Mouse (Mus musculus) liver, embryonic 12.5 days (tissue): Measurements from ENCODE around the gene C3. TPM values are rescaled to one million over a fixed set of nuclear protein-coding genes. Genes with fewer than 3 reads are reported as not detected.

Experiments
- ATAC-seq: fragments of 200-750 bp; cut with Nextera tagmentation; 2 replicates; pipeline ENCODE4 v1.8.0; 2017; ENCODE audit warnings: moderate number of reproducible peaks, mild to moderate bottlenecking, moderate library complexity
- H3K27ac ChIP-seq: fragments of 300-500 bp; sonication (generic); 2 replicates; pipeline ENCODE4 v1.5.1; 2016; ENCODE audit warnings: mild to moderate bottlenecking
- H3K27me3 ChIP-seq: fragments of 300-500 bp; sonication (generic); replicated peaks from 2 replicates; pipeline ENCODE4 v1.6.1; 2016; ENCODE audit warnings: mild to moderate bottlenecking, moderate library complexity
- H3K36me3 ChIP-seq: fragments of 300-500 bp; sonication (generic); 2 replicates; pipeline ENCODE4 v1.6.1; 2016; ENCODE audit warnings: mild to moderate bottlenecking, moderate library complexity
- H3K4me1 ChIP-seq: fragments of 300-500 bp; sonication (generic); 2 replicates; pipeline ENCODE4 v1.6.1; 2016
- H3K4me2 ChIP-seq: fragments of 300-500 bp; sonication (generic); 2 replicates; pipeline ENCODE4 v1.6.1; 2016; ENCODE audit warnings: mild to moderate bottlenecking, moderate library complexity
- H3K4me3 ChIP-seq: fragments of 300-500 bp; sonication (generic); 2 replicates; pipeline ENCODE4 v1.5.1; 2016; ENCODE audit warnings: mild to moderate bottlenecking, moderate library complexity
- H3K9ac ChIP-seq: fragments of 300-500 bp; sonication (generic); 2 replicates; pipeline ENCODE4 v1.6.1; 2016; ENCODE audit warnings: mild to moderate bottlenecking, moderate library complexity
- H3K9me3 ChIP-seq: fragments of 300-500 bp; sonication (generic); replicated peaks from 2 replicates; pipeline ENCODE4 v1.6.1; 2016; ENCODE audit warnings: mild to moderate bottlenecking, moderate library complexity
- WGBS: fragments of 180-500 bp; shearing (Covaris S2); methylation state at CpG from one replicate; pipeline ENCODE4 v1.1.7; 2016; ENCODE audit not compliant: insufficient replicate concordance; 5-methylcytosine and 5-hydroxymethylcytosine counted together
- polyA plus RNA-seq: library from polyadenylated mRNA; unstranded; fragments of >200 nt; fragmentation: Nextera tagmentation; extraction: Ambion mirVana; gene quantifications from 2 replicates; pipeline ENCODE4 v1.2.1, GENCODE M21; 2016

Gene C3
- polyA plus RNA-seq = 95.1 and 100 TPM in 2 replicates

DNA sequence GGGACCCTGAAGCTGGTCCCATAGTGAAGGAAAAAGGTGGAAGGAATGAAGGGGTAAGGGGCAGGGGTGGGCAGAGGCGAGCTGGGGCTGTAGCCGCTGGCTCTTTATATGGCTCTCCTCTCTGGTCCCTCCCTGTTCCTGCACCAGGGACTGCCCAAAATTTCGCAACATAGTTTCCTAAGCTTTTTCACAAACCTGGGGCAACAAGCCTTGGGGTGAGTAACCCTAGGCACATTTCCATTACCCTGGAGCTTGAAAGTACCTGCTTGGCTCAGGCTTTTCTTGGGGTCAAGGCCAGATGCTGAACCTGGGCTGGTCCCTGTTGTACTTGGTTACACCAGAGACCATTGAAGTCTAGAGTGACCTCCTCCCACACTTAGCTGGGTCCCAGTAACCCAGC is at the start of gene C3:
TSS of gene C3 (minus strand) at position 123 of the 400 bp plus-strand sequence.
- peaks cover 19% of the 10 kb centered on the region for H3K27me3 ChIP-seq
- peaks cover 6% of the 10 kb centered on the region; the same call in 1 of the 2 replicates for H3K36me3 ChIP-seq
- peak within 1 kb of the TSS; percentile 49 for H3K4me2 ChIP-seq
- H3K4me1 ChIP-seq = peaks cover 36% of the 10 kb centered on the region
- 40% methylated on average over 3 of the region's 3 CpGs for WGBS
- ATAC-seq = peak; percentile 44; the same call in 1 of the 2 replicates
- H3K9ac ChIP-seq = no peak within 1 kb of the TSS
- H3K27ac ChIP-seq = 0 out of 2 replicates have a peak within 1 kb of the TSS, but pooled peaks have one; percentile 53
- H3K4me3 ChIP-seq = peak within 1 kb of the TSS; percentile 22
- H3K9me3 ChIP-seq = no peaks in the 10 kb centered on the region

DNA sequence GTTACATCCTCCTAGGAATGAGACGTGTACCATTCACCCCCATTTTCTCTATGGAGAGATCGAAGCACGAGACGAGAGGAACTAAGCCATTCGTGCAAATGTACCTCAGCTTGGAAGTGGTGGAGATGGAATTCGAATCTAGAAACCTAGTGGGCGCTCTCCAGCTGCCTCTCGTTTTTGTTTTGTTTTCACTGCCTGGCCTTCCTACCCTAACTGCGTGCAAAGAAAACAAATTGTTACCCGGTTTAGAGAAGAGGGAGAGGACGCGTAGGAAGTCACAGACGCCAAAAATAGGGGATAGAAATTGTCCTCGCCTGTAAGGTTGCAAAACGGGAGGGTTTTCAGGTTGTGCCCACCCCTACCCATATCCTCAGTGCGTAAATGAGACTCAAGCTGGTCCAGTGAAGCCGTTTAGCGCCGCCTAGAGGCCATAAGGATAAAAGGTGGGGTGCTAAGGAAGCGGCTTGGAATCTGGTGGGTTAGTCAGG is 48.7 kb upstream of the C3 start:
- peak; percentile 38; the same call in 1 of the 2 replicates for ATAC-seq
- H3K4me2 ChIP-seq = peak overlapping the region; percentile 81
- peaks cover 46% of the 10 kb centered on the region for H3K4me1 ChIP-seq
- H3K27ac ChIP-seq = no peak overlapping the region
- H3K9me3 ChIP-seq = no peaks in the 10 kb centered on the region
- no peaks in the 10 kb centered on the region for H3K36me3 ChIP-seq
- H3K9ac ChIP-seq = peak overlapping the region; percentile 50
- peaks cover 53% of the 10 kb centered on the region for H3K27me3 ChIP-seq
- H3K4me3 ChIP-seq = peak overlapping the region; percentile 51
- WGBS = under 1% methylated on average over 20 of the region's 20 CpGs

DNA sequence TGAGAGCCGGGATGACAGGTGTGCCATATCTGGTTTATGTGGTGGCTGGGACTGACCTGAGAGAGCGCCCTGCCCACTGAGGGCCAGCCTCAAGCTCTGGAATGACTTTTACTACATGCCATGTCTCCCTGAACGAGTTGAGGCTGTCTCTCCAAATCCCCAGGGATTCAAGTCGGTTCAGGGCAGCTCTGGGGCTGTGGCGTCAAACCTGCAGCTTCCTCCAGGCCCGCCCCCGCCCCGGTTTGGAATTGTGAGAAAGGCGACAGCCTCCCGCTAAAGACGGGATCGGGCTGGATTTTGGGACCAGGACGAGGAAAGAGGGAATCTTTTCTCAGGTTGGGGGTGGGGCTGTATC is 48.0 kb upstream of the C3 start:
- no peaks in the 10 kb centered on the region for H3K9me3 ChIP-seq
- peak overlapping the region; percentile 81 for H3K4me2 ChIP-seq
- no peaks in the 10 kb centered on the region for H3K36me3 ChIP-seq
- peak overlapping the region; percentile 51 for H3K4me3 ChIP-seq
- peaks cover 46% of the 10 kb centered on the region for H3K4me1 ChIP-seq
- no peak overlapping the region for H3K27ac ChIP-seq
- H3K9ac ChIP-seq = peak overlapping the region; percentile 50; the same call in 1 of the 2 replicates
- 5% methylated on average over 13 of the region's 13 CpGs for WGBS
- ATAC-seq = no peak
- H3K27me3 ChIP-seq = peaks cover 60% of the 10 kb centered on the region

DNA sequence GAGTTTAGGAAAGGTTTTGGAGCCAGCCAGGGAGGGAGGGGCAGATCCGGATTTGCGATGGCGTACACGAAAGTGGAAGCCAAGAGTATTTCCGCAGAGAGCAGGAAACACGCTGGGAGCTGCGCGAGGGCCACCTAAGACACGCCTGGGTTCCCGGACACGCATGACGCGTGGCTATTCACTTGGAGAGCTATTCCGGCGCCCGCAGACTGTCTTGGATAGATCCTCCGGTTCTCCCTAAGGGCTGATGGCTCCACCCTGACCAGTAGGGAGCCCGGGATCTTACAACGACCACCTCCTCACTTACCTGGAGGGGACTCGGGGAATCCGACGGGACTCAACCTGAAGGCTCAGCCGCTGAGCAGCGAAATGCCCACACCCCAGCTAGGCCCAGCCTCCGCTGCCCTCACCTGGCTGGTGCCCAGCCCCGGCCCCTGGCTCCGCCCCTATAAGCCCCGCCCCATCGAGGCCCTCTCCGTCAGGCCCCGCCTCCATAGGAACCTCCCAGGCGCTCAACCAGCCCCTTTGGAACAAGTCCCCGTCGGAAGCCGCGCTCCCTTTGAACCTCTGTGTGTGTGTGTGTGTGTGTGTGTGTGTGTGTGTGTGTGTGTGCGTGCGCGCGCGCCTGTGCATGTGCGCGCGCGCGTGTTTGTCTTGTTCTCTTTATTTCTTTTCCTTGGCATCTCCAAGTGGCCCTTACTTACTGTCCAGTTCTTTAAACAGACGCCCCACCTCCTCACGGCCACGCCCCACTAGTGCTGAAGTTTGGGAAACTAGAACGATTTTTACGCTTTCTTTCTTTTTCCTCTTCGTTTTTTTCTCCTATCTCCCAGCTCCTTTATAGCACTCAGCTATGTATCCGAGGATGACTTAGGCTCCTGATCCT is 47.4 kb upstream of the C3 start:
- H3K4me3 ChIP-seq = peak overlapping the region; percentile 51
- peak overlapping the region; percentile 81 for H3K4me2 ChIP-seq
- H3K27me3 ChIP-seq = peaks cover 62% of the 10 kb centered on the region
- peaks cover 46% of the 10 kb centered on the region for H3K4me1 ChIP-seq
- no peak overlapping the region for H3K27ac ChIP-seq
- peak overlapping the region; percentile 50; the same call in 1 of the 2 replicates for H3K9ac ChIP-seq
- H3K36me3 ChIP-seq = no peaks in the 10 kb centered on the region
- ATAC-seq = peak; percentile 77
- under 1% methylated on average over 46 of the region's 53 CpGs for WGBS
- no peaks in the 10 kb centered on the region for H3K9me3 ChIP-seq

DNA sequence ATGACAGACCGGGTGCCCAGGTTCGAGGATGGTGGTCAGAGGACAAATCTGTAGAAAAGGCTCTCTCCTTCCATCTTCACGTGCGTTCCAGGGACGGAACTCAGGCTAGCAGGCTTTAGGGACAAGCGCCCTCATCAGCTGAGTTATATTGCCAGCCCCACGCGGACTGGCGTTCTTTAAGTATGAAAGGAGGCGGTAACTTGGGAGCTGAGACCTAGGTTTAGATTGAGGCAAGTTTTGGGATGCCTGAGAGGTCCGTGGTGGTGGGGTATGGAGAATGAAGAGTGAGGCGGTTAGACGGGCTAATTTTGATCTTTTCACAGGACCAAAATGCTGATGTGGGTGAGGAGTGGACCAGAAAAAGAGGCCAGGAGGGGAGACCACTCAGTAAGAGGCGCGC is 46.8 kb upstream of the C3 start:
- Histone ChIP-seq H3K4me3 (peak overlapping the region; percentile 51), H3K36me3 (no peaks in the 10 kb centered on the region), H3K4me1 (peaks cover 41% of the 10 kb centered on the region), H3K9ac (peak overlapping the region; percentile 27; the same call in 1 of the 2 replicates), H3K27ac (no peak overlapping the region), H3K27me3 (peaks cover 62% of the 10 kb centered on the region), H3K4me2 (peak overlapping the region; percentile 81), H3K9me3 (no peaks in the 10 kb centered on the region)
- no peak for ATAC-seq
- 7% methylated on average over 15 of the region's 15 CpGs for WGBS

DNA sequence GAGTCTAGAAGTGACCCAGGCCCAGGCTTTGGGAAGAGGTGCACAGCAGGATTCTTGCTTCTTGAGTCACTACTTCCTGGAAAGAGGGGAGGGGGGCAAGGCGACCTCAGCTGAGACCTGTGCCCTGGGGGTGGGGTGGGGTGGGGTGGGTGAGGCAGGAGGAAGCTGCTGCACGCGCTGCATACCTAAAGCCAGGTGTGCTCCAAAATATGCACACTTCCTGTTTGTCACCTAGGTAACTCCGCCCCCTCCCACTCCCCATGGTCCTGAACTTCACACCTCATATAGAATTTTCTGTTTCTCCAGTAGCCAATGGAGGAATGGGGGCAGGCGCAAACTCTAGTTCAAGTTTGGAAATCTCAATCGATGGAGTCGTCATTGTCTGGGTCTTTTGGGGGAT is 45.9 kb upstream of the C3 start:
- Histone ChIP-seq H3K9ac (no peak overlapping the region), H3K4me2 (no peak overlapping the region), H3K36me3 (no peaks in the 10 kb centered on the region), H3K4me1 (peaks cover 33% of the 10 kb centered on the region), H3K4me3 (no peak overlapping the region), H3K9me3 (no peaks in the 10 kb centered on the region), H3K27me3 (peaks cover 57% of the 10 kb centered on the region), H3K27ac (no peak overlapping the region)
- WGBS = 23% methylated on average over 6 of the region's 7 CpGs
- ATAC-seq = no peak

DNA sequence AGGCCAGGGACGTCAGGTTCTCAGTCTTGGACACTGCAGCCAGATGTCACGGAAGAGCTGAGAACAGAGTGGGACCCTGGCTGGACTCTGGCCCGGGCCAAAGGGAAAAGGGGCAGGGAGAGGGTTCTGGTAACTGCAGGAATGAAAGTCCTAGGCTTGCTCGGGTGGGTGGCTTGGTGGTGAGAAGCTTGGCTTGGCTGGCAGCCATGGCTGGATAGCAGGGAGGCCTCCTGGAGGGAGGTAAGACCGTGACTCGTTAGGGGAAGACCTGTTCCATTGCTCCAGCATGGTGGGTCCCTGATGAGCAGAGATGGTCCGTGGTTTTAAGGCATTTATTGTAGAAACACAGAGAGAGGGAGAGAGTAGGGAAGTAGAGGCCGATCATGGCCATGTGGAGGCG is 43.4 kb upstream of the C3 start:
- no peak for ATAC-seq
- Histone ChIP-seq H3K4me2 (no peak overlapping the region), H3K4me1 (peaks cover 18% of the 10 kb centered on the region), H3K27ac (no peak overlapping the region), H3K9ac (no peak overlapping the region), H3K4me3 (no peak overlapping the region), H3K36me3 (no peaks in the 10 kb centered on the region), H3K27me3 (peaks cover 55% of the 10 kb centered on the region), H3K9me3 (no peaks in the 10 kb centered on the region)
- WGBS = 57% methylated on average over 9 of the region's 9 CpGs

DNA sequence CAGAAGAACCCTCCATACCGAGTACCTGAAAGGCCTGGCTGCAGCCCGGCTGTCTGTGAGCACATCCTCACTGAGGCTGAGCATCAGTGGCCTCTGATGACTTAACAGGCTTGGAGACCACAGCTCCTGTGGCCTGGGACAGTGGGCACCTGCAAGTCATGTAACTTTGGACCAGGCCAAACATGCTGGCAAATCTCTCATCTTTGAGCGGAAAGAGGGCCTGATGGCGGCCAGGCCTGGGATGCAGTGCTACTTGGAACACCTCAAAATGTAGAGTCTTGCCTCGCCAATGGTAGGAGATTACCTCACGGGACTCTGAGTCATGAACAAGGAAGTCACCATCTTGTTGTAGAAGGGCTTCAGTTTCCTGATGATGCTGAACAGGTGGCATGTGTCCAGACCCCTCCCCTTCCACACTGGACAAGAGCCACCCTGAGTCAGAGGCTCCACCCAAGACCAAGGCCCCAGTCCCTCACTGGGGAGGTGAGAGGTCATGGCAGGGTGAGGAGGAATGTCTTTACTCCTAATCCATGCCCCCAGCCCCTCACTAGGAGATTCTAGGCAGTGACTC is 39.7 kb upstream of the C3 start:
- Histone ChIP-seq H3K4me1 (peaks cover 23% of the 10 kb centered on the region), H3K27ac (no peak overlapping the region), H3K9me3 (no peaks in the 10 kb centered on the region), H3K4me2 (no peak overlapping the region), H3K27me3 (peaks cover 18% of the 10 kb centered on the region), H3K4me3 (no peak overlapping the region), H3K9ac (no peak overlapping the region), H3K36me3 (peaks cover 5% of the 10 kb centered on the region; the same call in 1 of the 2 replicates)
- 72% methylated on average over 6 of the region's 6 CpGs for WGBS
- ATAC-seq = no peak

DNA sequence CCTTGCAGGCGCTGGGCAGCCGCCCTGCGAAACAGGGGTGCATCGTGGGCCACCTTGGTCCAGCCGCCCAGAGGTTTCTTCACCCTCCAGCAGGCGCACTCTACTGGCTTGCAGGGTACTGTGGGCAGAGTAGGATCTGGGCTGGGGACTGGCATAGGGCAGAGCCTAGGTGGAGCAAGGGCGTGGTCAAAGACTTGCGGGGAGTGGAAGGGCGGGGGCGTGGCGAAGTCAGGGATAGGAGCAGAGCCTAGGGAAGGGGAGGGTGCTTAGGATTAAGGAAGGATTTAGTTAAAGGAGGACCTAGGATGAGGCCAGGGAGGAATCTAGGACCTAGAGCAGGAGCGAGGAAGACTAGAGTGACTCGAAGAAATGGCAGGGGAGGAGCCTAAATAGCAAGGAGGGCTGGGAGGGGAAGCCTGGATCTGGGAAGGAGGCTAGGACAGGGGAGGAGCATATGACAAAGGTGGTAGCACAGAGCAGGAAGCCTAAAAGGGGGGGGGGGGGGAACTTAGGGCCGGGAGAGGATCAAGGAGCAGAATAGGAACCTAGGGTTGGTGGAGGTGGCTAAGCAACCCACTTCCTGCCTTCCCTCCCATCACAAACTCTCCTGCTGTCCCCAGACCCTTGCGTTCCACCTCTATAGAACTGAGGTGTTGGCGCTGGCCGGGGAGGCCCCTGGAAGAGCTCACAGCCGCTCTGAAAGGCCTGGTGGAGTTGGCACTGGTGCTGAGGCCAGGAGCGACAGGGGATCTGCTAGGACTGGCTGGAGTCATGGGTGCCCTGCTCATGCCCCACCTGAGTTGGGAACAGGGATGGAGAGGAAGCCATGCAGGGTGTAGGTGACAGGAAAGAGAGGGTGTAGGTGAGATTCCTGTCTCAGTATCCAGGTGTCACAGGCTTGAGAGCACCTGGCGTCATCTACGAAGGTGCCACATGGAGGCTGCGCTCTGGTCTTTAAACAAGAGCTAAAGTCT is 37.3 kb upstream of the C3 start:
- no peak overlapping the region for H3K4me3 ChIP-seq
- H3K9me3 ChIP-seq = no peaks in the 10 kb centered on the region
- WGBS = 32% methylated on average over 21 of the region's 22 CpGs
- no peak overlapping the region for H3K9ac ChIP-seq
- H3K27ac ChIP-seq = no peak overlapping the region
- H3K4me1 ChIP-seq = peaks cover 30% of the 10 kb centered on the region
- peak overlapping the region; percentile 45 for H3K4me2 ChIP-seq
- ATAC-seq = peak; percentile 84
- H3K27me3 ChIP-seq = no peaks in the 10 kb centered on the region
- peaks cover 29% of the 10 kb centered on the region for H3K36me3 ChIP-seq

DNA sequence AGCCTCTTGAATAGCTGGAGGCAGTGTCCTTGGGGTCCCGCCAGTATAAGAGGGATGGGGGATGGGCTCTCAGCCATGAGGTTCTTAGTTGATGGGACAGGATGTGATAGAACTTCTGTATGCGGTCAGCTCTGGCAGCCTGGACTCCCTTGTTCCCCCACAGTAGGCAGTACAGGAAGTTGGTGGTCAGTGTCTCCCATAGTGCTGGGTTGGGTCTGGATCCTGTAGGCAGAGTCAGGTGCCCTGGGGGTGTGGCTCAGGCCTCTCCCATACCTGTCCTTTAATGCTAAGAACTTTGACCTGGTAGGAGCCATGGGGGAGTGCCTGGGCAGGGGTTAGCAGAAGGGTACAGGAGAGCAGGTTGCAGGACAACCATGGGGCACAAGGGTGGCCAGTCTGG is 36.2 kb upstream of the C3 start:
- no peaks in the 10 kb centered on the region for H3K9me3 ChIP-seq
- no peaks in the 10 kb centered on the region for H3K27me3 ChIP-seq
- peak; percentile 41 for ATAC-seq
- WGBS = 35% methylated on average over 2 of the region's 2 CpGs
- no peak overlapping the region for H3K27ac ChIP-seq
- peaks cover 30% of the 10 kb centered on the region for H3K4me1 ChIP-seq
- peaks cover 29% of the 10 kb centered on the region for H3K36me3 ChIP-seq
- H3K9ac ChIP-seq = no peak overlapping the region
- H3K4me3 ChIP-seq = no peak overlapping the region
- H3K4me2 ChIP-seq = 0 out of 2 replicates have a peak overlapping the region, but pooled peaks have one; percentile 45

DNA sequence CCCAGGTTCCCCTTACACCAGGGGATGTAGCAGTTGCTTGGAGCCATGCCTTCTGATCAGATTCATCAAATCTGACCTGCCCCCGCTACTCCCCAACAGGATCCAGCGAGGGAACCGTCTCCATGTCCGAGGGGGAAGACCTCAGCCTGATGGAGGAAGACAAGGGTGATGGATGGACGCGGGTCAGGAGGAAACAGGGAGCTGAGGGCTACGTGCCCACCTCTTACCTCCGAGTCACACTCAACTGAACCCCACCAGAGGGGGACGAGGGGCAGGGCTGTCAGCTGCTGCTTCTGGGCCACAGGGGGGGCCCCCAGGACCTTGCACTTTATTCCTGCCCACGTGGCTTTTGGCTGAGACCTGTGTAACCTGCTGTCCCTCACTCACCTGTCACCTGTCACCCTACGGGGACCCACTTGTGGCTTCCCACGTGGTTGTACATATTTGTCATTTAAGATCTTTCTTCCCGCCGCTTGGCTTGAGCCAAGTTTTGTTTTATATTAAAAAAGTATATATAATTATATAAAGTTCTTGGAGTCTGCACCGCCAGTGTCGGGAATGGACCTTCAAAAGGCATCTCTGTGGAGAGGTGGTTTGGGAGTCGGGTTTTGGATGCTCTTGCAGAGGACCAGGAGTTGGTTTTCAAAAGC is 35.1 kb upstream of the C3 start:
- Histone ChIP-seq H3K4me3 (no peak overlapping the region), H3K36me3 (peaks cover 34% of the 10 kb centered on the region), H3K4me1 (peaks cover 30% of the 10 kb centered on the region), H3K27me3 (no peaks in the 10 kb centered on the region), H3K9me3 (no peaks in the 10 kb centered on the region), H3K9ac (no peak overlapping the region), H3K27ac (no peak overlapping the region), H3K4me2 (no peak overlapping the region)
- WGBS = 81% methylated on average over 17 of the region's 17 CpGs
- no peak for ATAC-seq
